8 mouse cellular contexts compared by ENCODE assay signal in genomic region chr11:3774463-3775262, GRCm38 (mm10).
DNase-seq lines count a peak whose midpoint lies in the region; ATAC-seq lines count a peak whose summit lies in the region.

No protein-coding gene starts in this region.

- H3K9me3 ChIP-seq in embryonic facial prominence, embryonic 15.5 days (replicated peaks): no peaks in the 10 kb centered on the region
- no peaks in the 10 kb centered on the region for H3K9me3 ChIP-seq in intestine, embryonic 14.5 days (ENCODE audit: control insufficient read depth, low read length)
- H3K9me3 ChIP-seq in megakaryocyte, embryonic 14.5 days: peaks cover 18% of the 10 kb centered on the region
- no peaks in the 10 kb centered on the region for H3K9me3 ChIP-seq in stomach, embryonic 15.5 days

- H3K4me2 ChIP-seq in embryonic facial prominence, embryonic 15.5 days (replicated peaks): peak overlapping the region; percentile 48
- peak overlapping the region; percentile 45 for H3K4me2 ChIP-seq in intestine, embryonic 14.5 days (ENCODE audit: low read length)
- peak overlapping the region; percentile 61 for H3K4me2 ChIP-seq in stomach, embryonic 15.5 days

- peak; percentile 47 to 57 for DNase-seq in left cerebral cortex, adult 18-20 months (ENCODE audit: low spot score in 2 of 2)
- DNase-seq in left cerebral cortex, adult 8-10 months (ENCODE audit: low spot score in 2 of 2): no peak
- peak; percentile 49 to 57 for DNase-seq in adrenal gland, postnatal 36 days
- peak; percentile 81 for DNase-seq in intestine, embryonic 14.5 days (ENCODE audit: low spot score)
- DNase-seq in frontal cortex, postnatal 14 days (ENCODE audit: low spot score in 2 of 2): no peak

- H3K36me3 ChIP-seq in embryonic facial prominence, embryonic 15.5 days: no peaks in the 10 kb centered on the region
- no peaks in the 10 kb centered on the region for H3K36me3 ChIP-seq in intestine, embryonic 14.5 days (ENCODE audit: control insufficient read depth, insufficient read depth, low read length)
- no peaks in the 10 kb centered on the region for H3K36me3 ChIP-seq in megakaryocyte, embryonic 14.5 days (replicated peaks; ENCODE audit: low read length)
- no peaks in the 10 kb centered on the region for H3K36me3 ChIP-seq in stomach, embryonic 15.5 days

- 1% methylated on average over 56 of the region's 56 CpGs for WGBS in embryonic facial prominence, embryonic 15.5 days
- 2% methylated on average over 55 of the region's 56 CpGs for WGBS in intestine, embryonic 14.5 days
- 4% methylated on average over 55 of the region's 56 CpGs for WGBS in stomach, embryonic 15.5 days

- H3K4me1 ChIP-seq in embryonic facial prominence, embryonic 15.5 days: peaks cover 10% of the 10 kb centered on the region
- H3K4me1 ChIP-seq in intestine, embryonic 14.5 days (replicated peaks; ENCODE audit: control insufficient read depth, insufficient read depth, low read length): 0 out of 2 replicates have a peak, but pooled peaks cover 4% of the 10 kb centered on the region
- H3K4me1 ChIP-seq in megakaryocyte, embryonic 14.5 days: peaks cover 15% of the 10 kb centered on the region
- H3K4me1 ChIP-seq in stomach, embryonic 15.5 days: peaks cover 9% of the 10 kb centered on the region; the same call in 1 of the 2 replicates

- H3K4me3 ChIP-seq in embryonic facial prominence, embryonic 15.5 days (replicated peaks): peak overlapping the region; percentile 26
- peak overlapping the region; percentile 27 for H3K4me3 ChIP-seq in intestine, embryonic 14.5 days (ENCODE audit: low read depth, low read length)
- peak overlapping the region; percentile 46 for H3K4me3 ChIP-seq in megakaryocyte, embryonic 14.5 days (replicated peaks)
- peak overlapping the region; percentile 26 for H3K4me3 ChIP-seq in stomach, embryonic 15.5 days (replicated peaks)

- peaks cover 41% of the 10 kb centered on the region for H3K27me3 ChIP-seq in embryonic facial prominence, embryonic 15.5 days
- H3K27me3 ChIP-seq in intestine, embryonic 14.5 days (replicated peaks; ENCODE audit: control insufficient read depth, insufficient read depth, low read length): peaks cover 48% of the 10 kb centered on the region
- peaks cover 62% of the 10 kb centered on the region for H3K27me3 ChIP-seq in megakaryocyte, embryonic 14.5 days (replicated peaks)
- peaks cover 40% of the 10 kb centered on the region for H3K27me3 ChIP-seq in stomach, embryonic 15.5 days (replicated peaks)

- H3K9ac ChIP-seq in embryonic facial prominence, embryonic 15.5 days: no peak overlapping the region
- H3K9ac ChIP-seq in intestine, embryonic 14.5 days (ENCODE audit: low read length): no peak overlapping the region
- no peak overlapping the region for H3K9ac ChIP-seq in stomach, embryonic 15.5 days

- no peak for ATAC-seq in embryonic facial prominence, embryonic 15.5 days (ENCODE audit: insufficient number of reproducible peaks, low FRiP score, low TSS enrichment, low read depth)
- ATAC-seq in intestine, embryonic 14.5 days (replicated peaks; ENCODE audit: low FRiP score, low TSS enrichment, low read depth): 0 out of 2 replicates have a peak, but pooled peaks have one; percentile 40
- peak; percentile 18; the same call in 1 of the 2 replicates for ATAC-seq in stomach, embryonic 15.5 days (ENCODE audit: insufficient read depth, low FRiP score, low read depth)

- no peak overlapping the region for H3K27ac ChIP-seq in embryonic facial prominence, embryonic 15.5 days (replicated peaks)
- no peak overlapping the region for H3K27ac ChIP-seq in intestine, embryonic 14.5 days (ENCODE audit: low read depth)
- H3K27ac ChIP-seq in stomach, embryonic 15.5 days: no peak overlapping the region

Comparison
In these comparisons a context has a peak if more than half of its experiments do, and no peak if none do; other contexts are left out.
1. DNase-seq: peak in left cerebral cortex, adult 18-20 months (2 of 2), adrenal gland, postnatal 36 days (2 of 2) and intestine, embryonic 14.5 days (single experiment); none in left cerebral cortex, adult 8-10 months (0 of 2) and frontal cortex, postnatal 14 days (0 of 2).
2. Peak in every context shown above with its lines, with median percentiles within 50 percentile points of each other: H3K4me2 ChIP-seq and H3K4me3 ChIP-seq.